Mouse (Mus musculus): Measurements from ENCODE around the gene Dmrt1. TPM values are rescaled to one million over a fixed set of nuclear protein-coding genes. Genes with fewer than 3 reads are reported as not detected.

Gene Dmrt1
- polyA plus RNA-seq, 1 experiment from 2014 or later, result not detected

Other genes with a start within 250 kb of the Dmrt1 start
- 0.18 TPM in 1 of 2 replicates, not detected in the other for gene Dmrt3, start 104.7 kb downstream of the Dmrt1 start, polyA plus RNA-seq (2016; fragmentation: Nextera tagmentation; extraction: Ambion mirVana)
- 0.46 and 0.83 TPM in 2 replicates for gene Dmrt2, start 166.8 kb downstream of the Dmrt1 start, polyA plus RNA-seq (2016; fragmentation: Nextera tagmentation; extraction: Ambion mirVana)